Mouse (Mus musculus) liver, postnatal 0 days (tissue): ENCODE results near the gene Prex1. TPM values are rescaled to one million over a fixed set of nuclear protein-coding genes. Genes with fewer than 3 reads are reported as not detected.
A peak's percentile ranks its signal among the peaks of the same experiment; 100 is the strongest.

Experiments
- ATAC-seq: fragments of 200-750 bp; cut with Nextera tagmentation; 2 replicates; pipeline ENCODE4 v1.8.0; 2017; ENCODE audit warnings: mild to moderate bottlenecking, moderate library complexity
- DNase-seq: peaks from one replicate; pipeline ENCODE4 v3.0.0-alpha.2; 2016
- H3K27ac ChIP-seq: fragments of 300-500 bp; sonication (generic); 2 replicates; pipeline ENCODE4 v1.5.1; 2014; ENCODE audit warnings: antibody characterized with exemption, moderate library complexity, mild to moderate bottlenecking, low read depth
- H3K27me3 ChIP-seq: fragments of 300-500 bp; sonication (generic); 2 replicates; pipeline ENCODE4 v1.6.1; 2014; ENCODE audit warnings: low read length, control low read depth, mixed read lengths; ENCODE audit not compliant: insufficient read depth
- H3K36me3 ChIP-seq: fragments of 300-500 bp; sonication (generic); replicated peaks from 2 replicates; pipeline ENCODE4 v1.6.1; 2014; ENCODE audit warnings: mild to moderate bottlenecking, control low read depth, low read length, moderate library complexity, mixed read lengths; ENCODE audit not compliant: insufficient read depth
- H3K4me1 ChIP-seq: fragments of 300-500 bp; sonication (generic); 2 replicates; pipeline ENCODE4 v1.6.1; 2014; ENCODE audit warnings: antibody characterized with exemption, mild to moderate bottlenecking, control low read depth; ENCODE audit not compliant: insufficient read depth
- H3K4me2 ChIP-seq: fragments of 300-500 bp; sonication (generic); 2 replicates; pipeline ENCODE4 v1.6.1; 2014; ENCODE audit warnings: low read depth, mild to moderate bottlenecking, low read length, moderate library complexity, mixed read lengths
- H3K4me3 ChIP-seq: fragments of 300-500 bp; sonication (generic); 2 replicates; pipeline ENCODE4 v1.5.1; 2014; ENCODE audit warnings: low read depth, low read length
- H3K9ac ChIP-seq: fragments of 300-500 bp; sonication (generic); replicated peaks from 2 replicates; pipeline ENCODE4 v1.6.1; 2014; ENCODE audit warnings: mild to moderate bottlenecking, moderate library complexity
- H3K9me3 ChIP-seq: fragments of 300-500 bp; sonication (generic); 2 replicates; pipeline ENCODE4 v1.6.1; 2016; ENCODE audit warnings: mild to moderate bottlenecking, control low read depth, low read length, mixed read lengths
- CTCF ChIP-seq: sonication (generic); IDR thresholded peaks from 2 replicates; pipeline ENCODE4 v1.5.1; 2016; ENCODE audit warnings: antibody characterized with exemption, low read depth
- EP300 ChIP-seq: IDR thresholded peaks from 2 replicates; pipeline ENCODE4 v1.6.1; 2016; ENCODE audit warnings: antibody characterized with exemption, low read depth, mild to moderate bottlenecking
- WGBS: fragments of 180-500 bp; shearing (Covaris S2); extraction: QIAGEN DNeasy Blood & Tissue Kit; methylation state at CpG from one replicate; pipeline ENCODE4 v1.1.7; 2014; ENCODE audit not compliant: insufficient replicate concordance; 5-methylcytosine and 5-hydroxymethylcytosine counted together
- polyA plus RNA-seq: library from polyadenylated mRNA; unstranded; fragments of >200 nt; fragmentation: Nextera tagmentation; extraction: Ambion mirVana; gene quantifications from 2 replicates; pipeline ENCODE4 v1.2.1, GENCODE M21; 2015

Prex1 gene
- polyA plus RNA-seq, 1 experiment from 2014 or later: 6.3 TPM

GRCm38 (mm10) chr2:166667790-166668695 is 45.6 kb downstream of the Prex1 start:
- Histone ChIP-seq H3K27ac (no peak overlapping the region), H3K4me2 (no peak overlapping the region), H3K9ac (no peak overlapping the region), H3K4me1 (peaks cover 26% of the 10 kb centered on the region), H3K27me3 (no peaks in the 10 kb centered on the region), H3K36me3 (no peaks in the 10 kb centered on the region), H3K4me3 (no peak overlapping the region), H3K9me3 (no peaks in the 10 kb centered on the region)
- 71% methylated on average over 22 of the region's 22 CpGs for WGBS
- ATAC-seq (no peak), DNase-seq (no peak)
- TF ChIP-seq CTCF (no peak), EP300 (no peak)

- Histone ChIP-seq H3K9ac (no peak overlapping the region), H3K4me3 (no peak overlapping the region), H3K36me3 (no peaks in the 10 kb centered on the region), H3K27me3 (no peaks in the 10 kb centered on the region), H3K9me3 (no peaks in the 10 kb centered on the region), H3K27ac (no peak overlapping the region), H3K4me1 (peaks cover 16% of the 10 kb centered on the region), H3K4me2 (no peak overlapping the region)
- TF ChIP-seq EP300 (no peak), CTCF (no peak)
- 62% methylated on average over 13 of the region's 13 CpGs for WGBS
- DNase-seq (no peak), ATAC-seq (no peak)
Observed at GRCm38 (mm10) chr2:166666175-166666574, 47.5 kb downstream of the Prex1 start.

- H3K9ac ChIP-seq: no peak overlapping the region
- ATAC-seq (peak; percentile 74), DNase-seq (peak; percentile 39)
- H3K27me3 ChIP-seq: no peaks in the 10 kb centered on the region
- peaks cover 13% of the 10 kb centered on the region for H3K4me1 ChIP-seq
- H3K4me2 ChIP-seq: no peak overlapping the region
- H3K9me3 ChIP-seq: no peaks in the 10 kb centered on the region
- no peak overlapping the region for H3K27ac ChIP-seq
- TF ChIP-seq EP300 (no peak), CTCF (no peak)
- H3K36me3 ChIP-seq: no peaks in the 10 kb centered on the region
- no peak overlapping the region for H3K4me3 ChIP-seq
- 56% methylated on average over 6 of the region's 6 CpGs for WGBS
Observed at GRCm38 (mm10) chr2:166665244-166665922, 48.2 kb downstream of the Prex1 start.

- no peak overlapping the region for H3K9ac ChIP-seq
- TF ChIP-seq CTCF (no peak), EP300 (no peak)
- no peak overlapping the region for H3K4me3 ChIP-seq
- ATAC-seq: no peak
- H3K27me3 ChIP-seq: no peaks in the 10 kb centered on the region
- no peaks in the 10 kb centered on the region for H3K36me3 ChIP-seq
- no peak overlapping the region for H3K4me2 ChIP-seq
- DNase-seq: no peak
- no peaks in the 10 kb centered on the region for H3K9me3 ChIP-seq
- no peak overlapping the region for H3K27ac ChIP-seq
- peaks cover 15% of the 10 kb centered on the region for H3K4me1 ChIP-seq
- WGBS: 89% methylated on average over 15 of the region's 15 CpGs
Observed at GRCm38 (mm10) chr2:166664506-166664905, 49.1 kb downstream of the Prex1 start.

- Histone ChIP-seq H3K4me3 (no peak overlapping the region), H3K36me3 (no peaks in the 10 kb centered on the region), H3K27me3 (no peaks in the 10 kb centered on the region), H3K27ac (no peak overlapping the region), H3K9ac (no peak overlapping the region), H3K4me2 (no peak overlapping the region), H3K9me3 (no peaks in the 10 kb centered on the region), H3K4me1 (peaks cover 15% of the 10 kb centered on the region)
- ATAC-seq (no peak), DNase-seq (no peak)
- no peak for TF ChIP-seq CTCF
- TF ChIP-seq EP300: no peak
- WGBS: 90% methylated on average over 9 of the region's 9 CpGs
Observed at GRCm38 (mm10) chr2:166663250-166663961, 50.2 kb downstream of the Prex1 start.
